Mouse (Mus musculus) gastrocnemius, postnatal 25 days (tissue): ENCODE results near the gene Fbxo28. TPM values are rescaled to one million over a fixed set of nuclear protein-coding genes. Genes with fewer than 3 reads are reported as not detected.
"Not testable (repeated sequence)": the region's sequence is repeated elsewhere in the genome, so short reads cannot be mapped to it uniquely, and the experiment has no call there.

ENCODE experiments used
- DNase-seq: peaks from one replicate; pipeline ENCODE4 v3.0.0; 2022
- total RNA-seq, 2 experiments: library from RNA; stranded (reverse); gene quantifications; 1 replicate in 1 of 2; 2 replicates in 1 of 2; pipeline ENCODE4 v1.2.3; 2021

Fbxo28 gene
- total RNA-seq, 2 experiments from 2014 or later = 16.5 to 17.7 TPM

- no peak for DNase-seq
Observed at GRCm38 (mm10) chr1:182345857-182346256, 4.4 kb upstream of the Fbxo28 start.

- no peak for DNase-seq
Observed at GRCm38 (mm10) chr1:182341993-182342392, 564 bp upstream of the Fbxo28 start.

GRCm38 (mm10) chr1:182340281-182340680 is 1.1 kb downstream of the Fbxo28 start:
- DNase-seq = no peak

GRCm38 (mm10) chr1:182338961-182339565 is 2.4 kb downstream of the Fbxo28 start:
- no peak for DNase-seq

GRCm38 (mm10) chr1:182333766-182334437 is 7.5 kb downstream of the Fbxo28 start:
- no peak for DNase-seq

- no peak for DNase-seq
Observed at GRCm38 (mm10) chr1:182332090-182333034, 9.1 kb downstream of the Fbxo28 start.

GRCm38 (mm10) chr1:182325919-182326318 is 15.5 kb downstream of the Fbxo28 start:
- DNase-seq = no peak

GRCm38 (mm10) chr1:182324552-182324951 is 16.9 kb downstream of the Fbxo28 start:
- no peak for DNase-seq

GRCm38 (mm10) chr1:182323139-182323538 is 18.3 kb downstream of the Fbxo28 start:
- DNase-seq = no peak

- no peak for DNase-seq
Observed at GRCm38 (mm10) chr1:182314201-182314600, 27.2 kb downstream of the Fbxo28 start.

GRCm38 (mm10) chr1:182313181-182313580 is 28.2 kb downstream of the Fbxo28 start:
- DNase-seq = no peak

- no peak for DNase-seq
Observed at GRCm38 (mm10) chr1:182311376-182311775, 30.1 kb downstream of the Fbxo28 start.

GRCm38 (mm10) chr1:182310316-182310715 is 31.1 kb downstream of the Fbxo28 start:
- DNase-seq = no peak

- DNase-seq = no peak
Observed at GRCm38 (mm10) chr1:182309403-182309802, 32.0 kb downstream of the Fbxo28 start.

GRCm38 (mm10) chr1:182302916-182303315 is 38.5 kb downstream of the Fbxo28 start:
- DNase-seq = no peak

GRCm38 (mm10) chr1:182302176-182302870 is 39.1 kb downstream of the Fbxo28 start:
- DNase-seq = no peak

GRCm38 (mm10) chr1:182297821-182298220 is 43.6 kb downstream of the Fbxo28 start:
- DNase-seq = no peak

- DNase-seq = no peak
Observed at GRCm38 (mm10) chr1:182297246-182297645, 44.2 kb downstream of the Fbxo28 start.

- DNase-seq = no peak
Observed at GRCm38 (mm10) chr1:182296816-182297215, 44.6 kb downstream of the Fbxo28 start.

- no peak for DNase-seq
Observed at GRCm38 (mm10) chr1:182296141-182296540, 45.3 kb downstream of the Fbxo28 start.

GRCm38 (mm10) chr1:182292291-182292690 is 49.1 kb downstream of the Fbxo28 start:
- DNase-seq = no peak

- DNase-seq = not testable (repeated sequence)
Observed at GRCm38 (mm10) chr1:182290741-182291140, 50.7 kb downstream of the Fbxo28 start.
